Mouse (Mus musculus) heart, postnatal 14 days (tissue): ENCODE results near the gene Tbc1d8. TPM values are rescaled to one million over a fixed set of nuclear protein-coding genes. Genes with fewer than 3 reads are reported as not detected.

ENCODE experiments used
- DNase-seq, 2 experiments: peaks; one replicate each; pipeline ENCODE4 v3.0.0; 2021 to 2022
- intact Hi-C: fragments of 180-260 bp; cut with DNase I; formaldehyde crosslinking; loops from one replicate; pipeline ENCODE4 v1.15.1; 2025
- total RNA-seq, 2 experiments: library from RNA; stranded (reverse); gene quantifications; 2 replicates each; pipeline ENCODE4 v1.2.3; 2021

The Tbc1d8 gene
- total RNA-seq, 2 experiments from 2014 or later: 6.6 to 7.6 TPM

- intact Hi-C loops: no loop called here
- DNase-seq: no peak
Observed at GRCm38 (mm10) chr1:39482115-39482815, 3.7 kb upstream of the Tbc1d8 start.

- intact Hi-C loops: loop anchor here (5.0 kb wide), 2 partner anchors 43 to 87 kb away; no protein-coding TSS in a partner anchor
- DNase-seq: no peak
Observed at GRCm38 (mm10) chr1:39479254-39479653, 699 bp upstream of the Tbc1d8 start.

GRCm38 (mm10) chr1:39478896-39479200, 293 bp upstream of the Tbc1d8 start:
- intact Hi-C loops: loop anchor here (5.0 kb wide), 2 partner anchors 43 to 87 kb away; no protein-coding TSS in a partner anchor
- no peak for DNase-seq

- no peak for DNase-seq
- intact Hi-C loops: loop anchor here (5.0 kb wide), 2 partner anchors 45 to 85 kb away; no protein-coding TSS in a partner anchor
Observed at GRCm38 (mm10) chr1:39477064-39477463, 1.5 kb downstream of the Tbc1d8 start.

GRCm38 (mm10) chr1:39476341-39476740, 2.2 kb downstream of the Tbc1d8 start:
- no peak for DNase-seq
- intact Hi-C loops: loop anchor here (5.0 kb wide), 2 partner anchors 46 to 84 kb away; no protein-coding TSS in a partner anchor

- intact Hi-C loops: no loop called here
Observed at GRCm38 (mm10) chr1:39474516-39474915, 4.0 kb downstream of the Tbc1d8 start.

GRCm38 (mm10) chr1:39471298-39471902, 7.2 kb downstream of the Tbc1d8 start:
- DNase-seq: no peak
- intact Hi-C loops: no loop called here

More at GRCm38 (mm10) chr1:39474516-39474915, 4.0 kb downstream of the Tbc1d8 start:
- no peak for DNase-seq

- intact Hi-C loops: no loop called here
- no peak for DNase-seq
Observed at GRCm38 (mm10) chr1:39468982-39469381, 9.6 kb downstream of the Tbc1d8 start.

- DNase-seq: peak; percentile 38 to 51
- intact Hi-C loops: no loop called here
Observed at GRCm38 (mm10) chr1:39466526-39466925, 12.0 kb downstream of the Tbc1d8 start.

GRCm38 (mm10) chr1:39464760-39465159, 13.8 kb downstream of the Tbc1d8 start:
- intact Hi-C loops: no loop called here
- no peak for DNase-seq

GRCm38 (mm10) chr1:39462937-39463444, 15.6 kb downstream of the Tbc1d8 start:
- intact Hi-C loops: no loop called here
- no peak for DNase-seq

- DNase-seq: no peak
- intact Hi-C loops: no loop called here
Observed at GRCm38 (mm10) chr1:39462036-39462435, 16.5 kb downstream of the Tbc1d8 start.

- intact Hi-C loops: no loop called here
- no peak for DNase-seq
Observed at GRCm38 (mm10) chr1:39460495-39460894, 18.1 kb downstream of the Tbc1d8 start.

GRCm38 (mm10) chr1:39457887-39458874, 20.4 kb downstream of the Tbc1d8 start:
- no peak for DNase-seq
- intact Hi-C loops: no loop called here

GRCm38 (mm10) chr1:39456421-39456853, 22.1 kb downstream of the Tbc1d8 start:
- intact Hi-C loops: no loop called here
- no peak for DNase-seq

- DNase-seq: no peak
- intact Hi-C loops: no loop called here
Observed at GRCm38 (mm10) chr1:39455350-39456023, 23.1 kb downstream of the Tbc1d8 start.

- DNase-seq: no peak
- intact Hi-C loops: no loop called here
Observed at GRCm38 (mm10) chr1:39454783-39455175, 23.8 kb downstream of the Tbc1d8 start.

GRCm38 (mm10) chr1:39454108-39454782, 24.3 kb downstream of the Tbc1d8 start:
- no peak for DNase-seq

GRCm38 (mm10) chr1:39452203-39452602, 26.4 kb downstream of the Tbc1d8 start:
- intact Hi-C loops: no loop called here
- DNase-seq: no peak

More at GRCm38 (mm10) chr1:39454108-39454782, 24.3 kb downstream of the Tbc1d8 start:
- intact Hi-C loops: no loop called here
